Comparison of ENCODE assay signal across 8 mouse cellular contexts in the genomic region with DNA sequence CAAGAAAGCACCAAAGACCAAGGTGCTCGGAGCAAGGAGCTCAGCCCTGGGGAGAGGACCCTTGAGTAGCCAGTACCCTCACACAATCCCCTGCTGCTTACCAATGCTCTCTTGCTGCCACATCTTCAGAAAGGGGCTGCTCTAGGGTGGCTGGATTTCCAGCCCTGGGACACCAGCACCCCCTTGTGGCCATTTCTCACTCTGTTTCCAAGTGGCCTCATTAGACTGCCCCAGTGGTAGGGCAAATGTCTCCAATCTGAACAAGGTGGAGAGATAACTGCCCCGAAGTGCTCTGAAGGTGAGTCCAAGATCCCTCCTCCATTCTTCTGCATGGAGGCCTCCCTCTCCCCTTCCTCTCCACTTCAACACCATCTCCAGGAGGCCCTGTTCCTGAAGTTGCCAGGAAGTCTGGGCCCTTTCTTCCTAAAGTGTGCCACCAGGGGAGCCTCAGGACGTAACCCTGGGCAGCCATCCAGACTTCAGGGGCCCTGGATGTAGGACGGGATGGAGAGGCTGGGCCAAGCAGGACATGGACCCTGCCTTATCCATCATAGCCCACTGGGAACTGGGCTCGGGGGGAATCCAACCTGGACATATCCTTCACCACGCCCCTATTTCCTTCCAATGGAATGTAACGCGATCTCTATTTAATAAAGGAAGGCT. TPM values are rescaled to one million over a fixed set of nuclear protein-coding genes. Genes with fewer than 3 reads are reported as not detected.
DNase-seq lines count a peak whose midpoint lies in the region; ATAC-seq lines count a peak whose summit lies in the region.

No protein-coding gene starts in this region.

- DNase-seq in Muller cell, postnatal 12 days (ENCODE audit: inconsistent ontology term): peak; percentile 78
- peak; percentile 62 to 74 for DNase-seq in cerebellum, adult 18-20 months
- DNase-seq in hindbrain, embryonic 11.5 days (ENCODE audit: low spot score): peak; percentile 92
- peak; percentile 71 to 74 for DNase-seq in layer of hippocampus, postnatal 36 days
- DNase-seq in lung, postnatal 25 days (ENCODE audit: low spot score): peak; percentile 87
- DNase-seq in right cerebral cortex, adult 18-20 months: peak; percentile 73
- peak; percentile 54 for DNase-seq in urinary bladder, postnatal 10 days (ENCODE audit: low spot score)

- ATAC-seq in forebrain, embryonic 16.5 days: peak; percentile 79
- ATAC-seq in hindbrain, embryonic 11.5 days (ENCODE audit: low FRiP score): peak; percentile 86

- H3K4me2 ChIP-seq in forebrain, embryonic 16.5 days (ENCODE audit: low read length): no peak overlapping the region
- H3K4me2 ChIP-seq in hindbrain, embryonic 11.5 days (replicated peaks; ENCODE audit: low read depth, low read length): no peak overlapping the region

- no peak overlapping the region for H3K27ac ChIP-seq in forebrain, embryonic 16.5 days (ENCODE audit: low read length)
- no peak overlapping the region for H3K27ac ChIP-seq in hindbrain, embryonic 11.5 days (ENCODE audit: low read depth, low read length)

- no peaks in the 10 kb centered on the region for H3K9me3 ChIP-seq in forebrain, embryonic 16.5 days (ENCODE audit: control insufficient read depth, low read length)
- H3K9me3 ChIP-seq in hindbrain, embryonic 11.5 days (ENCODE audit: control insufficient read depth, low read length): no peaks in the 10 kb centered on the region

- whole genome bisulfite sequencing in forebrain, embryonic 16.5 days: 55% methylated on average over 8 of the region's 8 CpGs
- WGBS in hindbrain, embryonic 11.5 days: 62% methylated on average over 8 of the region's 8 CpGs

- H3K36me3 ChIP-seq in forebrain, embryonic 16.5 days (ENCODE audit: control insufficient read depth, insufficient read depth): no peaks in the 10 kb centered on the region
- H3K36me3 ChIP-seq in hindbrain, embryonic 11.5 days (ENCODE audit: control insufficient read depth, insufficient read depth, low read length): no peaks in the 10 kb centered on the region

- H3K27me3 ChIP-seq in forebrain, embryonic 16.5 days (replicated peaks; ENCODE audit: control insufficient read depth, insufficient read depth, low read length): no peaks in the 10 kb centered on the region
- 0 out of 2 replicates have a peak, but pooled peaks cover 1% of the 10 kb centered on the region for H3K27me3 ChIP-seq in hindbrain, embryonic 11.5 days (ENCODE audit: control insufficient read depth, insufficient read depth, low read length)

- peaks cover 5% of the 10 kb centered on the region; the same call in 1 of the 2 replicates for H3K4me1 ChIP-seq in forebrain, embryonic 16.5 days (replicated peaks; ENCODE audit: control insufficient read depth, insufficient read depth, low read length)
- H3K4me1 ChIP-seq in hindbrain, embryonic 11.5 days (replicated peaks; ENCODE audit: control insufficient read depth, insufficient read depth, low read length): no peaks in the 10 kb centered on the region

- H3K9ac ChIP-seq in forebrain, embryonic 16.5 days (replicated peaks; ENCODE audit: low read depth, low read length): no peak overlapping the region
- no peak overlapping the region for H3K9ac ChIP-seq in hindbrain, embryonic 11.5 days (ENCODE audit: low read depth, low read length)

- H3K4me3 ChIP-seq in forebrain, embryonic 16.5 days (replicated peaks; ENCODE audit: low read length): no peak overlapping the region
- H3K4me3 ChIP-seq in hindbrain, embryonic 11.5 days (ENCODE audit: low read depth, low read length): no peak overlapping the region

RNA-seq across cellular contexts. Expression of a gene that starts 6.5 kb away (rescaled TPM):
- 14.1 and 20.9 TPM in 2 replicates for polyA plus RNA-seq in forebrain, embryonic 16.5 days (2015; fragmentation: Nextera tagmentation; extraction: Ambion mirVana)
- polyA plus RNA-seq in hindbrain, embryonic 11.5 days (2014; fragmentation: Nextera tagmentation; extraction: Ambion mirVana): 5.7 and 5.8 TPM in 2 replicates
- 10 to 100 TPM; 24.3 to 24.5 TPM for total RNA-seq in layer of hippocampus, postnatal 36 days (2021)

RNA-seq across cellular contexts. Expression of a gene that starts 33.4 kb away (rescaled TPM):
- 18.0 and 18.4 TPM in 2 replicates for polyA plus RNA-seq in forebrain, embryonic 16.5 days (2015; fragmentation: Nextera tagmentation; extraction: Ambion mirVana)
- polyA plus RNA-seq in hindbrain, embryonic 11.5 days (2014; fragmentation: Nextera tagmentation; extraction: Ambion mirVana): 35.7 and 35.9 TPM in 2 replicates
- total RNA-seq in layer of hippocampus, postnatal 36 days (2021): 10 to 100 TPM in 1 of 2 experiments, 1 to 10 TPM in 1; 8.9 to 10.4 TPM

RNA-seq across cellular contexts. Expression of a gene that starts 33.5 kb away (rescaled TPM):
- 1.2 and 1.5 TPM in 2 replicates for polyA plus RNA-seq in forebrain, embryonic 16.5 days (2015; fragmentation: Nextera tagmentation; extraction: Ambion mirVana)
- 0.91 and 1.1 TPM in 2 replicates for polyA plus RNA-seq in hindbrain, embryonic 11.5 days (2014; fragmentation: Nextera tagmentation; extraction: Ambion mirVana)
- under 1 TPM; 0.52 to 0.58 TPM for total RNA-seq in layer of hippocampus, postnatal 36 days (2021)

RNA-seq across cellular contexts. Expression of a gene that starts 54.5 kb away (rescaled TPM):
- 1,497 and 1,681 TPM in 2 replicates for polyA plus RNA-seq in forebrain, embryonic 16.5 days (2015; fragmentation: Nextera tagmentation; extraction: Ambion mirVana)
- polyA plus RNA-seq in hindbrain, embryonic 11.5 days (2014; fragmentation: Nextera tagmentation; extraction: Ambion mirVana): 1,301 and 1,416 TPM in 2 replicates
- 1,000 to 10,000 TPM; 2,856 to 3,180 TPM for total RNA-seq in layer of hippocampus, postnatal 36 days (2021)
